Comparison of ENCODE assay signal across 9 mouse cellular contexts in the genomic region with DNA sequence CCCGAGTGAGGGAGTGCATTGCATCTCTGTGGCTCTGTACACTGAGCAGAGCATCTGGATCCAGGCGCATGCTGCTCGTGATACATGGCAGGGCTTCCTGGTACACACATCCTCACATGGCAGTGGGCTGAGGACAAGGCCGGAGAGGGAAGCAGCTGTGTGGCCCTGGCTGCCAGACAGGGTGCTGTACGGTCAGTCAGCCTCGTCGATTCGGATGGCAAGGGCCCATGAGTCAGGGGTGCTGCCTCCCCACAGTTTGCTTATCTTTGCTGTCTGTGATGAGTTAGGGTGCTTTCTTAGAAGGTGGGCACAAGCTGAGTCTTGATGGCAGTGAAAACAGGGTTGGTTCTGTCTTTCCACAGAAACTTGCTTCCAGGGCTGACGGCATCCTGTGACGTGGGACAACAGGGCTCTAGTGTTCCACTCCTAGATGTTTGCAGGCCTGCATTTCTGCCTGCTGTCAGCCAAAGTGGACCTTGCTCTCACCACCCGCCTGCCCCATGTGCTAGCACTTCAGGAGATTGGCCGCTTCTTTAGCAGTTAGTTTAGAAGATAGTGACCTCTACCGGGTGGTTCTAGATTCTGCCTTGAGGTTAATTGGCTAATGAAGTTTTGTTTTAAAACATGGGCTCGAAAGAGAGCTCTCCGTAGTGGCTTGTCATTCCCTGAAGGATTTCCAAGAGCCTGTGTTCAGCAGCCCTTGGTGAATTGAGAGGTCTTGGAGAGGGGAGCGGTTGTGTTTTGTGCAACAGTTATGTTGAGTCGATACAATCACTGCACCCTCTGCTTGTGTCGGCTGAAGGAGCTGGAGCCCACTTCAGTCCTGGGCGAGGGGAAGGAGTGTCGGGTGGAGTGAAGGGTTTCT. TPM values are rescaled to one million over a fixed set of nuclear protein-coding genes. Genes with fewer than 3 reads are reported as not detected.
DNase-seq lines count a peak whose midpoint lies in the region; ATAC-seq lines count a peak whose summit lies in the region.
"Had no signal": no experiment of that assay in that cellular context is flagged by ENCODE, and none has a peak within 500 bp of the region (broad histone marks: within the 10 kb centered on the region; RNA-seq: fewer than 3 reads in every experiment).

No protein-coding gene starts in this region.

- peak; percentile 58 to 59 for DNase-seq in heart, adult 18-20 months
- no peak for DNase-seq in heart, postnatal 14 days
- DNase-seq in kidney, adult 9 months = peak; percentile 90
- DNase-seq in right cerebral cortex, postnatal 14 days = no peak
- no peak for DNase-seq in forebrain, embryonic 11.5 days (ENCODE audit: low spot score)
- no peak for DNase-seq in thymus, postnatal 14 days

- no peaks in the 10 kb centered on the region for H3K27me3 ChIP-seq in heart, embryonic 14.5 days (ENCODE audit: control insufficient read depth, insufficient read depth, low read length)
- no peaks in the 10 kb centered on the region for H3K27me3 ChIP-seq in lung, embryonic 16.5 days (ENCODE audit: control insufficient read depth, insufficient read depth, low read depth, low read length)
- H3K27me3 ChIP-seq in forebrain, embryonic 11.5 days (ENCODE audit: control insufficient read depth, insufficient read depth, low read length) = no peaks in the 10 kb centered on the region
- H3K27me3 ChIP-seq: forebrain, embryonic 15.5 days had no signal

- peaks cover 21 to 51% of the 10 kb centered on the region in 2 experiments for H3K4me1 ChIP-seq in heart, embryonic 14.5 days (ENCODE audit: control insufficient read depth in 2 of 2, insufficient read depth in 2 of 2, low read length in 2 of 2)
- H3K4me1 ChIP-seq in lung, embryonic 16.5 days (replicated peaks; ENCODE audit: control insufficient read depth, insufficient read depth, low read length) = no peaks in the 10 kb centered on the region
- no peaks in the 10 kb centered on the region for H3K4me1 ChIP-seq in forebrain, embryonic 11.5 days (replicated peaks; ENCODE audit: control insufficient read depth, insufficient read depth, low read length)

- ATAC-seq in heart, embryonic 14.5 days (ENCODE audit: insufficient number of reproducible peaks, insufficient read depth, low FRiP score, low read depth) = no peak
- ATAC-seq in lung, embryonic 16.5 days (ENCODE audit: low read depth) = peak; percentile 43
- no peak for ATAC-seq in forebrain, embryonic 11.5 days (replicated peaks; ENCODE audit: low FRiP score)
- ATAC-seq: forebrain, embryonic 15.5 days had no signal

- H3K9me3 ChIP-seq in heart, embryonic 14.5 days (ENCODE audit: control insufficient read depth, low read length) = no peaks in the 10 kb centered on the region
- no peaks in the 10 kb centered on the region for H3K9me3 ChIP-seq in lung, embryonic 16.5 days (ENCODE audit: control insufficient read depth, low read length)
- no peaks in the 10 kb centered on the region for H3K9me3 ChIP-seq in forebrain, embryonic 11.5 days (ENCODE audit: control insufficient read depth, low read length)
- H3K9me3 ChIP-seq: forebrain, embryonic 15.5 days had no signal

- 61% methylated on average over 20 of the region's 20 CpGs for WGBS in heart, embryonic 14.5 days
- WGBS in lung, embryonic 16.5 days = 77% methylated on average over 20 of the region's 20 CpGs
- WGBS in forebrain, embryonic 11.5 days = 91% methylated on average over 20 of the region's 20 CpGs

- H3K27ac ChIP-seq in heart, embryonic 14.5 days (replicated peaks in 1 of 2; ENCODE audit: control insufficient read depth in 1 of 2, insufficient read depth in 1 of 2, low read depth in 2 of 2, low read length in 2 of 2) = peak overlapping the region; percentile 53 to 59; a peak in 3 of 4 replicates
- H3K27ac ChIP-seq in lung, embryonic 16.5 days (ENCODE audit: low read length) = no peak overlapping the region
- H3K27ac ChIP-seq in forebrain, embryonic 11.5 days (ENCODE audit: low read depth, low read length) = no peak overlapping the region
- H3K27ac ChIP-seq: forebrain, embryonic 15.5 days had no signal

- H3K4me3 ChIP-seq in heart, embryonic 14.5 days (ENCODE audit: control insufficient read depth in 1 of 2, insufficient read depth in 1 of 2, low read depth in 1 of 2, low read length in 2 of 2) = no peak overlapping the region
- no peak overlapping the region for H3K4me3 ChIP-seq in lung, embryonic 16.5 days (ENCODE audit: low read length)
- H3K4me3 ChIP-seq in forebrain, embryonic 11.5 days (ENCODE audit: low read depth, low read length) = no peak overlapping the region
- H3K4me3 ChIP-seq: forebrain, embryonic 15.5 days had no signal

- H3K36me3 ChIP-seq in heart, embryonic 14.5 days (ENCODE audit: control insufficient read depth, insufficient read depth, low read length) = peaks cover 47% of the 10 kb centered on the region
- no peaks in the 10 kb centered on the region for H3K36me3 ChIP-seq in lung, embryonic 16.5 days (ENCODE audit: control insufficient read depth, insufficient read depth, low read length)
- H3K36me3 ChIP-seq in forebrain, embryonic 11.5 days (ENCODE audit: control insufficient read depth, insufficient read depth, low read length) = no peaks in the 10 kb centered on the region; the same call in 1 of the 2 replicates

- H3K9ac ChIP-seq in heart, embryonic 14.5 days (ENCODE audit: low read length) = no peak overlapping the region
- H3K9ac ChIP-seq in lung, embryonic 16.5 days (ENCODE audit: low read length) = no peak overlapping the region
- H3K9ac ChIP-seq in forebrain, embryonic 11.5 days (ENCODE audit: low read length) = no peak overlapping the region
- H3K9ac ChIP-seq: forebrain, embryonic 15.5 days had no signal

- no peak overlapping the region for H3K4me2 ChIP-seq in heart, embryonic 14.5 days (ENCODE audit: low read length)
- H3K4me2 ChIP-seq in lung, embryonic 16.5 days (ENCODE audit: low read depth, low read length) = no peak overlapping the region
- no peak overlapping the region for H3K4me2 ChIP-seq in forebrain, embryonic 11.5 days (ENCODE audit: low read depth, low read length, severe bottlenecking)
- H3K4me2 ChIP-seq: forebrain, embryonic 15.5 days had no signal

- intact Hi-C loops in heart, postnatal 14 days (cut with DNase I) = loop anchor here (5.0 kb wide), 1 partner anchor 409 kb away; no protein-coding TSS in a partner anchor

RNA-seq across cellular contexts. Expression of gene Jade1, which starts 35.4 kb away (rescaled TPM):
- total RNA-seq in heart, adult 18-20 months (2021) = 10 to 100 TPM; 28.5 to 32.3 TPM
- total RNA-seq in heart, postnatal 14 days (2021) = 10 to 100 TPM; 28.1 to 28.6 TPM
- 16.9 and 17.3 TPM in 2 replicates for polyA plus RNA-seq in heart, embryonic 14.5 days (2014; fragmentation: Nextera tagmentation; extraction: Ambion mirVana)
- 7.1 and 7.7 TPM in 2 replicates for polyA plus RNA-seq in lung, embryonic 16.5 days (2015; fragmentation: Nextera tagmentation; extraction: Ambion mirVana)
- 22.4 and 24.1 TPM in 2 replicates for polyA plus RNA-seq in forebrain, embryonic 11.5 days (2014; fragmentation: Nextera tagmentation; extraction: Ambion mirVana)

Comparison
In these comparisons a context has a peak if more than half of its experiments do, and no peak if none do; other contexts are left out.
1. DNase-seq: peak in heart, adult 18-20 months (2 of 2) and kidney, adult 9 months (single experiment); none in heart, postnatal 14 days (0 of 2), right cerebral cortex, postnatal 14 days (single experiment), forebrain, embryonic 11.5 days (single experiment) and thymus, postnatal 14 days (single experiment).
2. H3K27ac ChIP-seq: peak in heart, embryonic 14.5 days (2 of 2); none in lung, embryonic 16.5 days (single experiment) and forebrain, embryonic 11.5 days (single experiment).